In the genomic region with DNA sequence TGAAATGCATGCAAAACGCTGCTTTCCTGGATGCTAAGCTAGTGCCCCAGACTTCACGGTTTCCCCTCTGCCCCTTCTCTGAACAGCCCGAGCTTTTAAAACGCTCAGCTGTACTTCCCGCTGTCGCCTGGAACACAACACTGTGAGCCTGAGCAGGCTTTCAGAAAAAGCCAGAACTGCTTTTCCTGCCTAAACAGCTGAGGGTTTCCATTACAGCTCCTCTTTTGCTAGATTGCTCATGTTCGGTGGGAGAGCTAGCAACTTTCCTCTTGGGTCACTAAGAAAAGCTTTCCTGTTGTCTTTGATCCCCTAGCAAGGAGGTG, we compare ENCODE assay signal across 9 mouse cellular contexts. TPM values are rescaled to one million over a fixed set of nuclear protein-coding genes. Genes with fewer than 3 reads are reported as not detected.
DNase-seq lines count a peak whose midpoint lies in the region; ATAC-seq lines count a peak whose summit lies in the region.
"Had no signal": no experiment of that assay in that cellular context is flagged by ENCODE, and none has a peak within 500 bp of the region (broad histone marks: within the 10 kb centered on the region; RNA-seq: fewer than 3 reads in every experiment).

No protein-coding gene starts in this region.

- H3K27ac ChIP-seq in kidney, embryonic 14.5 days (ENCODE audit: low read depth, low read length), result no peak overlapping the region
- H3K27ac ChIP-seq in hindbrain, embryonic 12.5 days, result no peak overlapping the region
- H3K27ac ChIP-seq in midbrain, embryonic 11.5 days (ENCODE audit: low read depth, low read length), result no peak overlapping the region

- H3K4me2 ChIP-seq in kidney, embryonic 14.5 days (replicated peaks; ENCODE audit: low read depth, low read length), result peak overlapping the region; percentile 53
- H3K4me2 ChIP-seq in hindbrain, embryonic 12.5 days (replicated peaks), result peak overlapping the region; percentile 67
- H3K4me2 ChIP-seq in midbrain, embryonic 11.5 days, result peak overlapping the region; percentile 58

- 23% methylated on average over 7 of the region's 7 CpGs for WGBS in kidney, embryonic 14.5 days
- WGBS in hindbrain, embryonic 12.5 days, result 20% methylated on average over 7 of the region's 7 CpGs
- 11% methylated on average over 7 of the region's 7 CpGs for WGBS in midbrain, embryonic 11.5 days

- H3K4me1 ChIP-seq in kidney, embryonic 14.5 days (ENCODE audit: control insufficient read depth, insufficient read depth, low read length), result no peaks in the 10 kb centered on the region
- no peaks in the 10 kb centered on the region for H3K4me1 ChIP-seq in hindbrain, embryonic 12.5 days
- no peaks in the 10 kb centered on the region for H3K4me1 ChIP-seq in midbrain, embryonic 11.5 days (ENCODE audit: control insufficient read depth, insufficient read depth, low read length)

- no peaks in the 10 kb centered on the region for H3K9me3 ChIP-seq in kidney, embryonic 14.5 days (ENCODE audit: control insufficient read depth, low read length)
- H3K9me3 ChIP-seq in hindbrain, embryonic 12.5 days (replicated peaks), result no peaks in the 10 kb centered on the region
- no peaks in the 10 kb centered on the region for H3K9me3 ChIP-seq in midbrain, embryonic 11.5 days (ENCODE audit: control insufficient read depth, low read length)

- peaks cover 18% of the 10 kb centered on the region for H3K27me3 ChIP-seq in kidney, embryonic 14.5 days (ENCODE audit: control insufficient read depth, insufficient read depth, low read length)
- peaks cover 45% of the 10 kb centered on the region for H3K27me3 ChIP-seq in hindbrain, embryonic 12.5 days
- H3K27me3 ChIP-seq in midbrain, embryonic 11.5 days (ENCODE audit: control insufficient read depth, insufficient read depth, low read length), result peaks cover 14% of the 10 kb centered on the region; the same call in 1 of the 2 replicates

- peak overlapping the region; percentile 40; the same call in 1 of the 2 replicates for H3K4me3 ChIP-seq in kidney, embryonic 14.5 days (ENCODE audit: low read length)
- H3K4me3 ChIP-seq in hindbrain, embryonic 12.5 days, result peak overlapping the region; percentile 44; the same call in 1 of the 2 replicates
- H3K4me3 ChIP-seq in midbrain, embryonic 11.5 days (ENCODE audit: low read depth, low read length), result no peak overlapping the region

- no peak overlapping the region for H3K9ac ChIP-seq in kidney, embryonic 14.5 days (ENCODE audit: low read depth, low read length)
- no peak overlapping the region for H3K9ac ChIP-seq in hindbrain, embryonic 12.5 days
- H3K9ac ChIP-seq in midbrain, embryonic 11.5 days (ENCODE audit: low read length), result no peak overlapping the region

- no peak for ATAC-seq in kidney, embryonic 14.5 days (ENCODE audit: low FRiP score, low TSS enrichment)
- no peak for ATAC-seq in hindbrain, embryonic 12.5 days (ENCODE audit: low FRiP score)
- ATAC-seq in midbrain, embryonic 11.5 days (ENCODE audit: low FRiP score), result peak; percentile 25; the same call in 1 of the 2 replicates

- DNase-seq in kidney, adult 9 months, result no peak
- DNase-seq in embryo, embryonic 11 days, result peak; percentile 28
- DNase-seq in midbrain, embryonic 11.5 days (ENCODE audit: low spot score, missing footprints), result no peak
- no peak for DNase-seq in urinary bladder, adult 18-20 months (ENCODE audit: low spot score in 2 of 2)
- no peak for DNase-seq in testis, postnatal 14 days (ENCODE audit: low spot score)
- no peak for DNase-seq in ovary, postnatal 10 days (ENCODE audit: low spot score)

- H3K36me3 ChIP-seq in kidney, embryonic 14.5 days (ENCODE audit: control insufficient read depth, insufficient read depth, low read length), result no peaks in the 10 kb centered on the region
- no peaks in the 10 kb centered on the region for H3K36me3 ChIP-seq in hindbrain, embryonic 12.5 days
- H3K36me3 ChIP-seq in midbrain, embryonic 11.5 days (ENCODE audit: control insufficient read depth, insufficient read depth, low read length), result no peaks in the 10 kb centered on the region

RNA-seq across cellular contexts. Expression of a gene that starts 1.1 kb away (rescaled TPM):
- polyA plus RNA-seq in kidney, embryonic 14.5 days (2014; fragmentation: Nextera tagmentation; extraction: Ambion mirVana), result 0.29 and 0.30 TPM in 2 replicates
- polyA plus RNA-seq in hindbrain, embryonic 12.5 days (2016; fragmentation: Nextera tagmentation; extraction: Ambion mirVana), result 0.34 and 0.57 TPM in 2 replicates
- 0.37 TPM in 2 replicates for polyA plus RNA-seq in midbrain, embryonic 11.5 days (2014; fragmentation: Nextera tagmentation; extraction: Ambion mirVana)
- polyA plus RNA-seq: small intestine, adult 2 months had no signal

RNA-seq across cellular contexts. Expression of a gene that starts 1.8 kb away (rescaled TPM):
- polyA plus RNA-seq in kidney, embryonic 14.5 days (2014; fragmentation: Nextera tagmentation; extraction: Ambion mirVana), result 0.07 and 0.13 TPM in 2 replicates
- polyA plus RNA-seq in hindbrain, embryonic 12.5 days (2016; fragmentation: Nextera tagmentation; extraction: Ambion mirVana), result 0.48 and 0.56 TPM in 2 replicates
- polyA plus RNA-seq in midbrain, embryonic 11.5 days (2014; fragmentation: Nextera tagmentation; extraction: Ambion mirVana), result 0.34 and 0.47 TPM in 2 replicates
- polyA plus RNA-seq: small intestine, adult 2 months had no signal
